Mouse (Mus musculus) limb, embryonic 12.5 days (tissue): ENCODE measurements at regions not wholly inside any gene's neighbourhood (a gene's known extent, or its start where the extent isn't known, plus 50 kb on each side); places are given as distances from the start of the nearest gene placed in this dataset.

Experiments
- ATAC-seq: fragments of 200-750 bp; cut with Nextera tagmentation; 2 replicates; pipeline ENCODE4 v1.8.0; 2017; ENCODE audit warnings: low read depth, moderate TSS enrichment; ENCODE audit not compliant: insufficient number of reproducible peaks, insufficient read depth, low FRiP score, low TSS enrichment
- H3K27ac ChIP-seq: fragments of 300-500 bp; sonication (generic); 2 replicates; pipeline ENCODE4 v1.5.1; 2016; ENCODE audit warnings: mild to moderate bottlenecking, moderate library complexity
- H3K27me3 ChIP-seq: fragments of 300-500 bp; sonication (generic); 2 replicates; pipeline ENCODE4 v1.6.1; 2016; ENCODE audit warnings: mild to moderate bottlenecking, moderate library complexity
- H3K36me3 ChIP-seq: fragments of 300-500 bp; sonication (generic); 2 replicates; pipeline ENCODE4 v1.6.1; 2016; ENCODE audit warnings: mild to moderate bottlenecking, moderate library complexity
- H3K4me1 ChIP-seq: fragments of 300-500 bp; sonication (generic); replicated peaks from 2 replicates; pipeline ENCODE4 v1.6.1; 2016
- H3K4me2 ChIP-seq: fragments of 300-500 bp; sonication (generic); 2 replicates; pipeline ENCODE4 v1.6.1; 2016; ENCODE audit warnings: mild to moderate bottlenecking, moderate library complexity
- H3K4me3 ChIP-seq: fragments of 300-500 bp; sonication (generic); replicated peaks from 2 replicates; pipeline ENCODE4 v1.5.1; 2016; ENCODE audit warnings: mild to moderate bottlenecking
- H3K9ac ChIP-seq: fragments of 300-500 bp; sonication (generic); replicated peaks from 2 replicates; pipeline ENCODE4 v1.6.1; 2016; ENCODE audit warnings: mild to moderate bottlenecking, moderate library complexity
- H3K9me3 ChIP-seq: fragments of 300-500 bp; sonication (generic); 2 replicates; pipeline ENCODE4 v1.6.1; 2016; ENCODE audit warnings: mild to moderate bottlenecking, moderate library complexity
- WGBS: fragments of 180-500 bp; shearing (Covaris S2); methylation state at CpG from one replicate; pipeline ENCODE4 v1.1.7; 2016; 5-methylcytosine and 5-hydroxymethylcytosine counted together

DNA sequence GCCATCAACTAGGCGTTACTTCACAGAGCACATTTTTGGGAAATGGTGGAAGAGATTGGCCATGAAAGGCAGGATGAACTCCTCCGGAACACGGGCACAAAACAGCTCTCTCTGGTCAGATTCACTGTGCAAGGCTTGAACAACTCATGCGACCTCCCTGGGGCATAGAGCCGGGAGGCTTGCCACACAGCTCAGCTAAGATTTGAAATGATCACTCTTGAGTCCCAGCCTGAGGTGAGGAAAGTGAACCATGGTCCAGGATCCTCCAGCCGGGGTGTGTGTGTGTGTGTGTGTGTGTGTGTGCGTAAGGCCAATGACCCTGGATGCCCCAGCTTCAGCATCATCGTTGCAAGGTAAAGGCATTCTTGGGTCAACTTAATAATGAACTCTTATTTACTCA, 237.5 kb downstream of the Gm45692 start:
- H3K9me3 ChIP-seq, result no peaks in the 10 kb centered on the region
- no peak for ATAC-seq
- H3K4me1 ChIP-seq, result peaks cover 44% of the 10 kb centered on the region

GRCm38 (mm10) chr8:26358711-26359136, 239.4 kb downstream of the Gm45692 start:
- WGBS, result 39% methylated on average over 13 of the region's 13 CpGs
- Histone ChIP-seq H3K4me3 (no peak overlapping the region), H3K9ac (no peak overlapping the region; the same call in 1 of the 2 replicates), H3K4me2 (no peak overlapping the region; the same call in 1 of the 2 replicates), H3K4me1 (peaks cover 33% of the 10 kb centered on the region), H3K27me3 (peaks cover 23% of the 10 kb centered on the region; the same call in 1 of the 2 replicates), H3K36me3 (no peaks in the 10 kb centered on the region), H3K27ac (no peak overlapping the region; the same call in 1 of the 2 replicates), H3K9me3 (no peaks in the 10 kb centered on the region)
- peak; percentile 57 for ATAC-seq

More for the DNA sequence above, 237.5 kb downstream of the Gm45692 start:
- H3K9ac ChIP-seq, result no peak overlapping the region
- no peaks in the 10 kb centered on the region for H3K36me3 ChIP-seq
- no peak overlapping the region for H3K4me2 ChIP-seq
- no peak overlapping the region for H3K4me3 ChIP-seq
- 83% methylated on average over 8 of the region's 8 CpGs for WGBS
- no peak overlapping the region for H3K27ac ChIP-seq
- H3K27me3 ChIP-seq, result peaks cover 21% of the 10 kb centered on the region; the same call in 1 of the 2 replicates

DNA sequence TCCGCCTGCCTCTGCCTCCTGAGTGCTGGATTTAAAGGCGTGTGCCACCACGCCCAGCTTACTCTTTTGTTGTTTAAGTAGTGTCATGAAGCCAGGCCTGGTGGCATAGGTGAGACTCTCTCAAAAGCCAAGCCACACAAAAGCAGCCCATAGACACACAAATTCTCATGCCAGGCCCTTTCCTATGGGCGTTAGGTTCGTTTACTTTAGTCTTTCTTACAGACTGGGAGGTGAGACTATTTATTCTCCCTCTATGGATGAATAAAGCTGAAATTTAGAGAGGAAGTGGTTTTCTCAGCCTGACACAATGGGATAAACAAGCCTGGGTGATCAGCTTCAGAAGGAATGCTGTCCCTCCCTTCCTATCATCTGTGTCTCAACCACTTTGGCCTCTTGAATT, 243.0 kb downstream of the Gm45692 start:
- no peak overlapping the region for H3K4me3 ChIP-seq
- H3K4me2 ChIP-seq, result no peak overlapping the region
- no peak overlapping the region for H3K27ac ChIP-seq
- H3K4me1 ChIP-seq, result peaks cover 23% of the 10 kb centered on the region
- H3K9me3 ChIP-seq, result no peaks in the 10 kb centered on the region
- no peaks in the 10 kb centered on the region for H3K36me3 ChIP-seq
- H3K27me3 ChIP-seq, result peaks cover 6% of the 10 kb centered on the region; the same call in 1 of the 2 replicates
- no peak overlapping the region for H3K9ac ChIP-seq
- no peak for ATAC-seq
- 84% methylated on average over 5 of the region's 5 CpGs for WGBS

- no peak for ATAC-seq
- no peaks in the 10 kb centered on the region for H3K36me3 ChIP-seq
- no peak overlapping the region for H3K9ac ChIP-seq
- peaks cover 6% of the 10 kb centered on the region; the same call in 1 of the 2 replicates for H3K27me3 ChIP-seq
- no peaks in the 10 kb centered on the region for H3K9me3 ChIP-seq
- H3K4me1 ChIP-seq, result peaks cover 18% of the 10 kb centered on the region
- H3K27ac ChIP-seq, result no peak overlapping the region
- 69% methylated on average over 4 of the region's 4 CpGs for WGBS
- H3K4me3 ChIP-seq, result no peak overlapping the region
- no peak overlapping the region for H3K4me2 ChIP-seq
Measured at GRCm38 (mm10) chr8:26363616-26364015, 244.3 kb downstream of the Gm45692 start.

- ATAC-seq, result no peak
- WGBS, result 40% methylated on average over 4 of the region's 4 CpGs
- H3K4me2 ChIP-seq, result no peak overlapping the region
- peaks cover 10% of the 10 kb centered on the region for H3K4me1 ChIP-seq
- no peak overlapping the region for H3K4me3 ChIP-seq
- no peak overlapping the region for H3K9ac ChIP-seq
- H3K27ac ChIP-seq, result no peak overlapping the region
- H3K36me3 ChIP-seq, result no peaks in the 10 kb centered on the region
- H3K9me3 ChIP-seq, result no peaks in the 10 kb centered on the region
- H3K27me3 ChIP-seq, result peaks cover 6% of the 10 kb centered on the region; the same call in 1 of the 2 replicates
Measured at GRCm38 (mm10) chr8:26364637-26365036, 245.3 kb downstream of the Gm45692 start.

GRCm38 (mm10) chr8:26380668-26381067, 261.3 kb downstream of the Gm45692 start:
- Histone ChIP-seq H3K4me1 (peaks cover 20% of the 10 kb centered on the region), H3K27ac (no peak overlapping the region), H3K9me3 (peaks cover 21% of the 10 kb centered on the region; the same call in 1 of the 2 replicates), H3K36me3 (no peaks in the 10 kb centered on the region), H3K9ac (no peak overlapping the region), H3K4me2 (no peak overlapping the region), H3K27me3 (peaks cover 4% of the 10 kb centered on the region; the same call in 1 of the 2 replicates), H3K4me3 (no peak overlapping the region)
- ATAC-seq, result no peak
- 32% methylated on average over 3 of the region's 3 CpGs for WGBS

GRCm38 (mm10) chr8:26382426-26382825, 263.1 kb downstream of the Gm45692 start:
- no peak overlapping the region for H3K27ac ChIP-seq
- peaks cover 4% of the 10 kb centered on the region; the same call in 1 of the 2 replicates for H3K27me3 ChIP-seq
- H3K4me2 ChIP-seq, result no peak overlapping the region
- no peak overlapping the region for H3K4me3 ChIP-seq
- no peaks in the 10 kb centered on the region for H3K36me3 ChIP-seq
- WGBS, result 85% methylated on average over 7 of the region's 7 CpGs
- no peak for ATAC-seq
- no peak overlapping the region for H3K9ac ChIP-seq
- peaks cover 23% of the 10 kb centered on the region for H3K4me1 ChIP-seq
- H3K9me3 ChIP-seq, result peaks cover 13% of the 10 kb centered on the region; the same call in 1 of the 2 replicates

- Histone ChIP-seq H3K36me3 (no peaks in the 10 kb centered on the region), H3K4me3 (no peak overlapping the region), H3K4me1 (peaks cover 23% of the 10 kb centered on the region), H3K9me3 (0 out of 2 replicates have a peak, but pooled peaks cover 2% of the 10 kb centered on the region), H3K4me2 (peak overlapping the region; percentile 41; the same call in 1 of the 2 replicates), H3K27me3 (peaks cover 4% of the 10 kb centered on the region; the same call in 1 of the 2 replicates), H3K27ac (no peak overlapping the region), H3K9ac (no peak overlapping the region)
- 31% methylated on average over 3 of the region's 3 CpGs for WGBS
- ATAC-seq, result no peak
Measured at GRCm38 (mm10) chr8:26383886-26384285, 264.6 kb downstream of the Gm45692 start.

DNA sequence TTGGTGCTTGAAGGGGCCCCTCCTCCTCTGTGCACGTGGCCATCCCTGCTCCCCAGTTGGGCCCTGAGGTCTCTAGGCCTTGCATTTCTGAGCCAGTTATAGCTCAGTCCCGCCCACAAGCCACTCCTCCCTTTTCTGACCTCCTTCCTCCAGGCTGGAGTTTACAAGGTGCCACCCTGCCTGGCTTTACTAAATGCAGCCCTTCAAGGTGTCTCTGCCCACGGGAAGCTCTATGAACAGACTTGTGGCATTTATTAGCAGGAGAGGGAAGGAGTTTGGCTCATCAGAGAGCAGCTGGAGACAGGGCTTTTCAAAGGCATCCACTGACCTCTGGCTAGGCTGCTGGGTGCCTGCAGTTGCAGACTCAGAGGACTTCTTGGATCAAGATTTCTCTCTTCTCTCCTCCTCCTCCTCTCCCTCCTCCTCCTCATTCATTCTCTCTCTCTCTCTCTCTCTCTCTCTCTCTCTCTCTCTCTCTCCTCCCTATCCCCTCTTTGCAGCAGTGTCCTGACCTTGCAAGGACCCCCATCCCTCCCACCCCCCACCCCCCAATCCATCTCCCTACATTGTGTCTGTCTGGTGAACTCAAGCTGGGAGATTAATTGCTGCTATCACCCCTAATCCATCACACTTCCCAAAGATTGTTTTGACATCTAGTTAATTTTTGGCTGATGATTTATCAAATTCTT, 265.1 kb downstream of the Gm45692 start:
- H3K27ac ChIP-seq, result peak overlapping the region; percentile 80

GRCm38 (mm10) chr8:26384994-26385345, 265.6 kb downstream of the Gm45692 start:
- H3K9me3 ChIP-seq, result no peaks in the 10 kb centered on the region
- H3K27me3 ChIP-seq, result peaks cover 4% of the 10 kb centered on the region; the same call in 1 of the 2 replicates
- WGBS, result 3% methylated on average over 6 of the region's 6 CpGs
- no peaks in the 10 kb centered on the region for H3K36me3 ChIP-seq
- no peak; the same call in 1 of the 2 replicates for ATAC-seq
- H3K4me3 ChIP-seq, result no peak overlapping the region
- peak overlapping the region; percentile 41 for H3K4me2 ChIP-seq
- peaks cover 23% of the 10 kb centered on the region for H3K4me1 ChIP-seq
- peak overlapping the region; percentile 72 for H3K27ac ChIP-seq
- H3K9ac ChIP-seq, result no peak overlapping the region

More for the DNA sequence above, 265.1 kb downstream of the Gm45692 start:
- peaks cover 23% of the 10 kb centered on the region for H3K4me1 ChIP-seq
- no peak overlapping the region for H3K4me3 ChIP-seq
- ATAC-seq, result peak; percentile 91
- H3K36me3 ChIP-seq, result no peaks in the 10 kb centered on the region
- no peaks in the 10 kb centered on the region for H3K9me3 ChIP-seq
- peaks cover 4% of the 10 kb centered on the region; the same call in 1 of the 2 replicates for H3K27me3 ChIP-seq
- 2% methylated on average over 3 of the region's 3 CpGs for WGBS
- no peak overlapping the region for H3K9ac ChIP-seq
- H3K4me2 ChIP-seq, result peak overlapping the region; percentile 41

- no peak for ATAC-seq
- H3K27ac ChIP-seq, result no peak overlapping the region
- H3K36me3 ChIP-seq, result no peaks in the 10 kb centered on the region
- H3K4me2 ChIP-seq, result no peak overlapping the region
- H3K4me1 ChIP-seq, result no peaks in the 10 kb centered on the region
- no peaks in the 10 kb centered on the region for H3K27me3 ChIP-seq
- WGBS, result 61% methylated on average over 6 of the region's 6 CpGs
- no peak overlapping the region for H3K9ac ChIP-seq
- peaks cover 3% of the 10 kb centered on the region; the same call in 1 of the 2 replicates for H3K9me3 ChIP-seq
- H3K4me3 ChIP-seq, result no peak overlapping the region
Measured at GRCm38 (mm10) chr8:26395061-26395460, 275.7 kb downstream of the Gm45692 start.
